Mouse (Mus musculus) heart, postnatal 0 days (tissue): ENCODE measurements around the gene Fchsd2. TPM values are rescaled to one million over a fixed set of nuclear protein-coding genes. Genes with fewer than 3 reads are reported as not detected.

Experiments
- ATAC-seq: fragments of 200-750 bp; cut with Nextera tagmentation; 2 replicates; pipeline ENCODE4 v1.8.0; 2017; ENCODE audit warnings: low read depth, moderate number of reproducible peaks, moderate library complexity; ENCODE audit not compliant: insufficient read depth
- DNase-seq: peaks from one replicate; pipeline ENCODE4 v3.0.0-alpha.2; 2016; ENCODE audit warnings: low spot score
- H3K27ac ChIP-seq: fragments of 300-500 bp; sonication (generic); 2 replicates; pipeline ENCODE4 v1.5.1; 2014; ENCODE audit warnings: low read depth, mild to moderate bottlenecking
- H3K27me3 ChIP-seq: fragments of 300-500 bp; sonication (generic); 2 replicates; pipeline ENCODE4 v1.6.1; 2014; ENCODE audit warnings: low read length, mixed read lengths; ENCODE audit not compliant: control insufficient read depth, insufficient read depth
- H3K36me3 ChIP-seq: fragments of 300-500 bp; sonication (generic); replicated peaks from 2 replicates; pipeline ENCODE4 v1.6.1; 2014; ENCODE audit warnings: low read length, mixed read lengths; ENCODE audit not compliant: control insufficient read depth, insufficient read depth
- H3K4me1 ChIP-seq: fragments of 300-500 bp; sonication (generic); 2 replicates; pipeline ENCODE4 v1.6.1; 2014; ENCODE audit warnings: antibody characterized with exemption; ENCODE audit not compliant: control insufficient read depth, insufficient read depth
- H3K4me2 ChIP-seq: fragments of 300-500 bp; sonication (generic); 2 replicates; pipeline ENCODE4 v1.6.1; 2014; ENCODE audit warnings: low read depth, mild to moderate bottlenecking, low read length, moderate library complexity
- H3K4me3 ChIP-seq: fragments of 300-500 bp; sonication (generic); 2 replicates; pipeline ENCODE4 v1.5.1; 2014; ENCODE audit warnings: low read depth, low read length
- H3K9ac ChIP-seq: fragments of 300-500 bp; sonication (generic); replicated peaks from 2 replicates; pipeline ENCODE4 v1.6.1; 2014; ENCODE audit warnings: low read depth, low read length, mixed read lengths
- H3K9me3 ChIP-seq: fragments of 300-500 bp; sonication (generic); replicated peaks from 2 replicates; pipeline ENCODE4 v1.6.1; 2016; ENCODE audit warnings: low read length; ENCODE audit not compliant: control insufficient read depth
- CTCF ChIP-seq: IDR thresholded peaks from 2 replicates; pipeline ENCODE4 v1.5.1; 2016; ENCODE audit warnings: antibody characterized with exemption, control low read depth, low read depth
- EP300 ChIP-seq: IDR thresholded peaks from 2 replicates; pipeline ENCODE4 v1.6.1; 2016; ENCODE audit warnings: antibody characterized with exemption, low read depth
- WGBS: fragments of 180-500 bp; shearing (Covaris S2); extraction: QIAGEN DNeasy Blood & Tissue Kit; methylation state at CpG from one replicate; pipeline ENCODE4 v1.1.7; 2014; 5-methylcytosine and 5-hydroxymethylcytosine counted together
- polyA plus RNA-seq: library from polyadenylated mRNA; unstranded; fragments of >200 nt; fragmentation: Nextera tagmentation; extraction: Ambion mirVana; gene quantifications from 2 replicates; pipeline ENCODE4 v1.2.1, GENCODE M21; 2015
- total RNA-seq: library from RNA; depleted of rRNA; stranded (reverse); fragments of >200 nt; gene quantifications from 2 replicates; pipeline ENCODE4 v1.2.3, GENCODE M21; 2014; ENCODE audit warnings: low replicate concordance

Gene Fchsd2
- total and polyA plus RNA-seq, 2 experiments from 2014 or later = 8.7 to 19.3 TPM

DNA sequence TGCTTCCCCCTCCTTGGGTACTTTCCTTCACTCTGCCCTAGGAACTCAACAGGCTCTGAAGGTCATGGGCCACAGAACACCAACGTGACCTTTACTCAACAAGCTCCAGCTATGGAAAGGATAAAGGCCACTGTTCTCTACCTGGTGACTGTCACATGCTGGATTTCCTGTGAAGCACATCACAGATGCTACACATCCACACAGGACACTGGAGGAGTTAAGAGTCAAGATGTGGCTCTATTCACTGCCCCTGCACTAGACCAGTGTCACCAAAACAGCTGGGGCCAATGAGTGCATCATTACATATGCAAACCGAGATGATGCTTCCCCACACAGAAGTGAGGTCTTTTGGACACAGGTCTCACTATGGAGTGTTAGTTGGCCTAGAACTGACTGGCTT, 25.1 kb upstream of the Fchsd2 start:
- 84% methylated on average over 2 of the region's 2 CpGs for WGBS
- no peak for TF ChIP-seq CTCF
- no peak for TF ChIP-seq EP300
- H3K9ac ChIP-seq = no peak overlapping the region
- no peaks in the 10 kb centered on the region for H3K9me3 ChIP-seq
- ATAC-seq (no peak), DNase-seq (no peak)
- no peak overlapping the region for H3K27ac ChIP-seq
- no peaks in the 10 kb centered on the region for H3K36me3 ChIP-seq
- no peak overlapping the region for H3K4me3 ChIP-seq
- peaks cover 6% of the 10 kb centered on the region; the same call in 1 of the 2 replicates for H3K4me1 ChIP-seq
- H3K27me3 ChIP-seq = no peaks in the 10 kb centered on the region
- no peak overlapping the region for H3K4me2 ChIP-seq

GRCm38 (mm10) chr7:101069271-101069670, 23.4 kb upstream of the Fchsd2 start:
- Histone ChIP-seq H3K4me1 (peaks cover 6% of the 10 kb centered on the region; the same call in 1 of the 2 replicates), H3K4me2 (no peak overlapping the region), H3K9me3 (no peaks in the 10 kb centered on the region), H3K4me3 (no peak overlapping the region), H3K9ac (no peak overlapping the region), H3K36me3 (no peaks in the 10 kb centered on the region), H3K27ac (no peak overlapping the region), H3K27me3 (no peaks in the 10 kb centered on the region)
- no peak for DNase-seq
- WGBS = 81% methylated on average over 6 of the region's 6 CpGs
- no peak for TF ChIP-seq EP300
- TF ChIP-seq CTCF = no peak
- ATAC-seq = no peak

DNA sequence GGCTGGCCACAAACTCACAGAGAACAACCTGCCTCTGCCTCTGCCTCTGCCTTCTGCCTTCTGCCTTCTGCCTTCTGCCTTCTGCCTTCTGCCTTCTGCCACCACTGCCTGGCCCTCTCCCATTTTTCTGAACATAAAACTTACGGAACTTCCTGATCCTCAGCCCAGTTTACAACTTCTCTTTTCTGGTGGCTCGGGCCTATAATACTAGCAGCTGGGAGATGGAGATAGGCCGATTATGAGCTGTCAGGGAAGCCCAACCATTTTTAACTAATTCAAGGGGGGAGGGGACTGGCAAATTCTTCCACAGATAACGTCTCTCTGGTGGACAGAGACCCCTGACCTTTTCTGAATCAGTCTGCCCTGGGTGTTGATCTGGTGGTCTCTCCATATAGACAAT, 22.3 kb upstream of the Fchsd2 start:
- Histone ChIP-seq H3K4me2 (no peak overlapping the region), H3K4me3 (no peak overlapping the region), H3K36me3 (no peaks in the 10 kb centered on the region), H3K9me3 (no peaks in the 10 kb centered on the region), H3K27me3 (no peaks in the 10 kb centered on the region), H3K9ac (no peak overlapping the region), H3K27ac (no peak overlapping the region), H3K4me1 (peaks cover 12% of the 10 kb centered on the region)
- WGBS = 32% methylated on average over 4 of the region's 4 CpGs
- no peak for TF ChIP-seq CTCF
- no peak for TF ChIP-seq EP300
- DNase-seq = no peak
- ATAC-seq = no peak

DNA sequence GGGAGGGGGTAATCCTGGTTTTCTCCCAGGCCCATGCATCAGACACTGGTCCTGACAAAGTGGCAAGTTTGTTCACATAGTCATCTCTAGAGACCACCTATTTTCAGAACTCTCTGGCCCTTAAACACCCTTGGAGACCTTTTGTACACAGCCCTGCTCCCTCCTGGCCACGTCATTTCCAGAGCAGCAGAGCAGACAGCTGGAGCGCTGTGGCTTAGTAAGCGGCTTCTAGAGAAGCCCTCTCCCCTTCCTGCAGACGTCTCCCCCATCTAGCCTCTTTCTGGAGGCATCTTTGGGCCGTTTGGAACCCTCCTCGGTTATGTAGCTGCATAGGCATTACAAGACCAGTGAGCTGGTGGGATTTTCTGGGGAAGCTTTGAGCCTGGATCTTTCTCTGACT, 21.6 kb upstream of the Fchsd2 start:
- H3K4me1 ChIP-seq = peaks cover 16% of the 10 kb centered on the region
- TF ChIP-seq EP300 = no peak
- 51% methylated on average over 6 of the region's 6 CpGs for WGBS

DNA sequence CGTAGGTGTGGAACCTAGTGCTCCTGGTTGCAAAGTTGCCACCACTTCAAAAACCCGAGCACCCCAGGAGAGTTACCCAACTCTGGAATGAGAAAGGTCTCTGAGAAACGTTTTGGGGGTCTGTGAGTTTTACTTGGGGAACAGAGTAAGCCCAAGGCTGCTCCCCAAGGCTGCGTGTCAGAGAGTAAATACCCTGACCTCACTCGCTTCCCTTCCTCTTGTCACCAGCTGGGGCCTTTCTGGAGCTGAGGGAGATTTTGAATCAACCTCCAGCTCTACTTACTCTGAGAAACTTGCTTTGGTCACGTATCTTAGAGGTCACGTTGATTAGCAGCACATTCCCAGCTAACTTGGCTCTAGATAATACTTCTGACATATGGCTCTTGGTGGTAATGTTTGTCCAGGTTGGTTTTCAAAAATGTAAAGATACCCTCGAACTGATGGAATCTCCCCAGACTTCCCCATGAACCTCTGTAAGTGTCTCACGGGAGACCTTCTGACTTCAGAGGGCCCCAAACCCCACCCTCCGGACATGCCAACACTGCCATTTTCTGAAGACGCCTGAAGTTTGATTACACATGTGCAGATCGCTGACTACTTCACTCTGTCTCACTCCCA, 20.4 kb upstream of the Fchsd2 start:
- no peak overlapping the region for H3K9ac ChIP-seq
- whole genome bisulfite sequencing = 62% methylated on average over 12 of the region's 12 CpGs
- no peaks in the 10 kb centered on the region for H3K36me3 ChIP-seq
- TF ChIP-seq EP300 (no peak), CTCF (no peak)
- ATAC-seq = no peak
- no peaks in the 10 kb centered on the region for H3K9me3 ChIP-seq
- H3K4me3 ChIP-seq = no peak overlapping the region
- peaks cover 16% of the 10 kb centered on the region for H3K4me1 ChIP-seq
- H3K27ac ChIP-seq = no peak overlapping the region
- no peaks in the 10 kb centered on the region for H3K27me3 ChIP-seq
- no peak overlapping the region for H3K4me2 ChIP-seq
- DNase-seq = no peak

More for the DNA sequence above, 21.6 kb upstream of the Fchsd2 start:
- ATAC-seq (no peak), DNase-seq (no peak)
- Histone ChIP-seq H3K27ac (no peak overlapping the region), H3K9ac (no peak overlapping the region), H3K4me3 (no peak overlapping the region), H3K27me3 (no peaks in the 10 kb centered on the region), H3K9me3 (no peaks in the 10 kb centered on the region), H3K36me3 (no peaks in the 10 kb centered on the region), H3K4me2 (no peak overlapping the region)

DNA sequence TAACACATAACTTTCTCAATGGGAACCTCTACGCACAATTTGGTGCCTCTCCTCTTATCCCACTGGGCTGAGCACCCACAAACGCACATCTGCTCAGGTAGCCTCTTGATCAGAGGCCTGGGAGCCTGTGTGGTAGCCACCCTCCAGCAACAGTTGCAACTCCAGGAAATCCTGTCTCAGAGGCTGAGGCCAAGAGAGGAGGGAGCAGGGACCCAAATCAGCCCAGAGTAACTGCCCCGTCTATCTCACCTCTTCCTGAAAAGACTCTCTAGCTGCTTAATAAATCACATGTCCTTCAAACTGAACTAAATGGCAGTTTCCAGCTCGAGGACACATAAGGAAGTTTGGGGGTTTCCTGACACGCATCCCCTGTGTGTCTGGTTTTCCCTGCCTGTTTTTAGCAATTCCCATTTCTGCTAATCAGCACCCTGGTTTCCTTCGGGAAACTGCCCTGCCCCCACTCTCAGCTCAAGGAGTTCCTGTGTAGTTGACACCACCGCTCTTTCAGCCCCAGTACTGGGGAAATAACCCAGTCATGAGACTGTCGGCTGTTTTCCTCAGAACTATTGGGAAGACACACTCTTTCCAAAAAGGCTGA, 18.4 kb upstream of the Fchsd2 start:
- 54% methylated on average over 8 of the region's 8 CpGs for WGBS
- Histone ChIP-seq H3K4me1 (peaks cover 16% of the 10 kb centered on the region), H3K9ac (no peak overlapping the region), H3K36me3 (no peaks in the 10 kb centered on the region), H3K4me3 (no peak overlapping the region), H3K27me3 (no peaks in the 10 kb centered on the region), H3K27ac (no peak overlapping the region), H3K4me2 (no peak overlapping the region), H3K9me3 (no peaks in the 10 kb centered on the region)
- ATAC-seq (0 out of 2 replicates have a peak, but pooled peaks have one; percentile 24), DNase-seq (no peak)
- no peak for TF ChIP-seq EP300
- TF ChIP-seq CTCF = no peak
